Mouse (Mus musculus): ENCODE measurements around the gene Denr.
A peak's percentile ranks its signal among the peaks of the same experiment; 100 is the strongest.

Gene Denr

GRCm38 (mm10) chr5:123906146-123906975 is 614 bp upstream of the Denr start:
- DNase-seq (ENCODE audit: low spot score in 2 of 2), result peak; percentile 6 to 34

DNA sequence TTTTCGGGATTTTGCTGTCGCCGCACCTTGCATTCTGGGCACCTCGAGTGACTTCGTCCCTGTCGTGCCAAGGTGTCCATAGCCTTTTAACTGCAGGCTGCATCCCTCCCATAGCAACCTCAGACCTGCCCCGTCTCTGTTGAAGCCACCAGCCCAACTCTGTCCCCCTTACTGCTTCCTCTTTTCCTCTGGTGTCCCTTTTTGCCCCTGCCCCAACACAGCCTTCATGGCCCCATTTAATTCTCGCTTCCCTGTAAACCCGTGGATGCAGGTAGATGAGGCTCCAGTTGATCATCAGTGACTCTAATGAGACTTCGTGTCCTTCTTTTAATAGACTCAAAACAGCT is 629 bp downstream of the Denr start:
- DNase-seq (ENCODE audit: low spot score in 2 of 2), result no peak

DNA sequence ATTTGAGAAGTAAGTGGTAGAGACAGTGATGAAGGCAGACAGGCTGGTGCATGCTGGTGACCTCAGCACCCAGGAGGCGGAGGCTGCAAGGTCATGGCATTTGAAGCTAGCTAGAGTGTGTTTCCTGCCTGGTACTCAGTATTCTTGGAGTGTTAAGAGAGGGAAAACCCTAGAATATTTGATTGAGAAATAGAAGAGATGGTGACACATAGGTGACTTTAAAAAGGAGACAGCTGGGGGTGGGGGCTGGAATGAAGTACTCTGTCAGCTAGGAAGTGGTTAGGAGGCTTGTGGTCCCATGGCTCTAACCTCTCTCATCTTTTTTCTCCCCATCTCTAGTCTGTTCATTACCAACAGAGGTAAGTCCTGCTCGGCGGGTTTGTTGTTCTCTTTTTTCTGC is 7.9 kb downstream of the Denr start:
- DNase-seq (ENCODE audit: low spot score in 2 of 2), result peak; percentile 2 to 17

DNA sequence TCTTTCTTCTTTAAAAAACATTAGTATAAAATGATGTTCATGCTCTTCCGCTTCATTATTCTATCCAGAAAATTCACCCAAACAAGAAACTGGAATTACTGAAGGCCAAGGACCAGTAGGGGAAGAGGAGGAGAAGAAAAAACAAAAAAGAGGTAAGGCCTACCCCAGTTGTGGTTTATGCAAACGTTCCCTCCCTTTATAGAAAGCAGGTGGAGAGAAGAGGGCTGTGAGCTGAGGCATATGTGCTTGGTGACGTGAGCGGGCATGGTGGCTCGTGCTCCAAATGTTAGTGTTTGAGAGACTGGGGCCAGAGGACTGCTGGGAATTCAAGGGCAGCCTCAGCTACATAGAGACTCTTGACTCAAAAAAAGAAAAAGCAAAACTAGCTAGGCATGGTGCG is 15.1 kb downstream of the Denr start:
- DNase-seq (ENCODE audit: low spot score in 2 of 2), result peak in 1 of 2 experiments; percentile 19

GRCm38 (mm10) chr5:123927118-123927517 is 20.1 kb downstream of the Denr start, which contains the start of gene Gm43518:
Gene Gm43518 (plus strand): TSS chr5:123927418.
- DNase-seq (ENCODE audit: low spot score in 2 of 2), result no peak

DNA sequence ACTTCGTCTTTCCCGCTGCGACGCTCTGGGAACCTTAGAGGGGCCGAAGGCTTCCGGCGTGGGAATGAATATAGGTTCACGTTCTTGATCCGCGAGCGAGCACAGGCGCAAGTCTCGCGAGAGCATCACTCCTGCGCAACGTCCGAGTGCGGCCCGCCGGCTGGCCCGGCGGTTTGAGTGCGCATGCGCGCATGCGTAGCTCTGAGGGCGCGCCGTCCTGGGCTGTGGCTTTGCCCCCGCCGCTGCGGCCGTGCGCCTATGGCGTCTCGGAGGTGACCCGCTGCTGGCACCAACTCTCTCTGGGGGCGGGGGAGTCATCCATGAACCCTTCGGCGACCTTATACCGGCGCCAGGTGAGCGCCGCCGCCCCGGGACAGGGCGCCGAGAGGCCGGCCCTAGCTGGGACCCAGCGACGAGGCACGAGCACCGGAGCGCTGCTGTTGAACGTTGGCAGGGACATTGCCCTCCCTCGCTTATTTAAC is 23.6 kb downstream of the Denr start, which contains the start of gene Ccdc62:
Gene Ccdc62 (plus strand): TSS at position 172 of the 482 bp plus-strand sequence.
- peak; percentile 93 to 94 for DNase-seq (ENCODE audit: low spot score in 2 of 2)

- DNase-seq (ENCODE audit: low spot score in 2 of 2), result no peak
Measured at GRCm38 (mm10) chr5:123931131-123931530, 24.2 kb downstream of the Denr start.

- DNase-seq (ENCODE audit: low spot score in 2 of 2), result no peak
Measured at GRCm38 (mm10) chr5:123932927-123933326, 26.0 kb downstream of the Denr start.

DNA sequence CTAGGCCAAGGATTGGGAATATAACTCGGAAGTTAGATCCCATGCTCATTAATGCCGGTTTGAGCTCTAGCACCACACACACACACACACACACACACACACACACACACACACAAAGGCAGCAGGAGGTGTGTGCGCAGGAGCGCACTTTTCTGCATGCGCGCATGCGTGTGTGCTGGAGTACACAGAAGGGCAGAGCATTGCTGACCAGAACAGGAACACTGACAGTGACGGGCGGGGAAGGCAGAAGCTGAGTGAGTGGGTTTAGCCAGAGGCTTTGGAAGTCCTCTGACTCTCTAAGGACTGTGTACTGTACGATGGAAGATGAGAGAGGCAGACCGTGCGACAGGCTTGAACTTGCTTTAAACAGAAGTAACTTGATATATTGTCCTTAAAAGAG is 26.6 kb downstream of the Denr start:
- DNase-seq (ENCODE audit: low spot score in 2 of 2), result no peak

DNA sequence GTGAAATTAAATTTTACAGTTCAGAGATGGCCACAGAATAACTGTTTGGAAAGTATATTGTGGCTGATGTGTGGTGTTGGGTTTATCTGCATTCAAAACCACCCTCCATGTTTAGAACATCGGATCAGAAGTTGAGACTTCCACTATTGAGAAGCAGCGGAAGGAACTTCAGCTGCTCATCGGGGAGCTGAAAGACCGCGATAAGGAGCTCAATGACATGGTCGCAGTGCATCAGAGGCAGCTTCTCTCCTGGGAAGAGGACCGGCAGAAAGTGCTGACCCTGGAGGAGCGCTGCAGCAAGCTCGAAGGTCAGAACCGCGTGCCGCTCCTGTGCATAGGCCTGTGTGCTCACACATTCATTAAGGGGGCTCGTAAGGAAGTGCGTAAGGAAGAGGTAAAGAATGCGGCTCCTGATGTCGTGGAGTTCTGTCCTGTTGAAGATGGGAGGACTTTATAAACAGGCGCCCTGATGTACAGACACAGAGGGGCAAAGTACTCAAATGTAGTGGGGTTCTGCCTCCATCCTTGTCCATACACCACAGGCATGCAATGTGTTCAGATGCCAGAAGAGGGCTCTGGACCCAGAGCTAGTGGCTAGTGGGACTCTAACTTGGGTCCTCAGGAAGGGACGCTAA is 27.1 kb downstream of the Denr start:
- no peak for DNase-seq (ENCODE audit: low spot score in 2 of 2)

DNA sequence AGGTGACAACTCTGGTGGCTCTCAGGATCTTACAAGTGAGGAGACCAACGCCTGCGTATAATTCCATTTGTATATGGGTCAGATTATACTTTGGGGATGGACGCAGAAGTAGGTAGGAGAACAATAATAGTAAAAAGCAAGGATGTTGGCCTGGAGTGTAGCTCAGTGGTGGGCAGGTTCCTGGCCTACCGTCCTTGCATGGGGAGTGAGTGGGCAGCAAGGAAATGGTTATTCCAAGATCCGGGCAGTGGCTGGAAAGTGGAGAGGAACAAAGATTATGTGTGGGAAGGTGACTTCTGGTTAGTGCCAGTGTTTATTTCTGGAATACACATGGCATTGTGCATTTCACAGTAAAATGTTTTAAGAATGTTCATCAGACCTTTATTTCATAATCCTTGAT is 29.0 kb downstream of the Denr start:
- DNase-seq (ENCODE audit: low spot score in 2 of 2), result no peak

DNA sequence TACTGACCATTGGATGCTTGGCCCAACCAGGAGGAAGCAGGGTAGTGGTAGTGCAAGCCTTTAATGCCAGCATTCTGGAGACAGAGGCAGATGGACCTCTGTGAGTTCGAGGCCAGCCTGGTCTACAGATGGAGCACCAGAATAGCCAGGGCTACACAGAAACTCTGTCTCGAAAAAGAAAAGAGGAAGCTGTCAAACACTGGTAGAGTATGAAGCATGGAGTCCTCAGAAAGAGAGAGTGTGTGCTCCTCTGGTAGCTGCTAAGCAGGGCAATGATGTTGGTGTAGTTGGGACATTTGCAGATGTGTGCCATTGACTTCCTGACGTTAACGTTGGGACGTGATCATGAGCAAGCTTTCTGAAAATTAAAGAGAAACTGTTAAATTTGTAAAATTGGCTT is 31.5 kb downstream of the Denr start:
- no peak for DNase-seq (ENCODE audit: low spot score in 2 of 2)

DNA sequence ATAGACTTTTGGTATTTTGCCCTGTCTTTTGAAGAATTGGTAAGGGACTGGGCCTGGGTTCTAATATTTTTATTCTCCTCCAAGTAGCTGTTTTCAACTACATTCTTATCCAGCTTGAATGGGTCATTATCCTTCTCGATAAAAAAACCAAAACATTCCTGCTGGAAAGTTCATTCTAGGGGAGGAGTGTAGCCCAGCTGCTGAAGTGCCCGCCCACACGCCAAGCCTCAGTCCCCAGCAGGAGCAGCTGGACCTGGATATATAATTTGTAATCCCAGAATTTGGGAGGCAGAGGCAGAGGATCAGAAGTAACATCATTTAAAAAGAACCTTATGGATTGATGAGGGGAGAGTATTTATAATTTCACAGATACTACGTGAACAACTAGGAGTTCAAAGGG is 39.6 kb downstream of the Denr start:
- no peak for DNase-seq (ENCODE audit: low spot score in 2 of 2)

- peak in 1 of 2 experiments; percentile 52 for DNase-seq (ENCODE audit: low spot score in 2 of 2)
Measured at GRCm38 (mm10) chr5:123947041-123947761, 40.2 kb downstream of the Denr start.

DNA sequence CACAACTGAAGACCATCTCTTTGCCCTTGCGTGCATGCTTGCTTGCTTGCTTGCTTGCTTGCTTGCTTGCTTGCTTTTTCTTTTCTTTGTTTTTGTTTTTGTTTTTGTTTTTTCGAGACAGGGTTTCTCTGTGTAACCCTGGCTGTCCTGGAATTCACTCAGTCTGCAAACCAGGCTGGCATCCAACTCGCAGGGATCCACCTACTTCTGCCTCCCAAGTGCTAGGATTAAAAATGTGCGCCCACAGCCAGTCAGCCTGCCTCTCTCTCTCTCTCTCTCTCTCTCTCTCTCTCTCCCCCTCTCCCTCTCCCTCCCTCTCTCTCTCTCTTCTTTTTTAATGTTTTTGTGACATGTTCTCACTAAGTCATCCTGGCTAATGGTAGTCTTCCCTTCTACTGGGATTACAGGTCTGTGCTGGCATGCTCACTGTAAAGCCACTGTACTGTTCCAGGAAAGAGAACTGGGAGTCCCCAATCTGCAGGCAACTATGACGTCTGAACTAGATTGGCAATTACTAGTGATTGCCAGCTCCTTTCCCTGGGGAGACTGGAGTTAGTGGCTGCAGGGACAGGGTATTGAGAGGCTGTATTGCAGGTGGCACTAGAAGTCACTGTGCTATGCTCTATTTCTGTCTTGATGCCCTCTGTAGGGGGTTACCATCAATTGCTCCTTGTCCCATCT is 45.5 kb downstream of the Denr start:
- no peak for DNase-seq (ENCODE audit: low spot score in 2 of 2)

DNA sequence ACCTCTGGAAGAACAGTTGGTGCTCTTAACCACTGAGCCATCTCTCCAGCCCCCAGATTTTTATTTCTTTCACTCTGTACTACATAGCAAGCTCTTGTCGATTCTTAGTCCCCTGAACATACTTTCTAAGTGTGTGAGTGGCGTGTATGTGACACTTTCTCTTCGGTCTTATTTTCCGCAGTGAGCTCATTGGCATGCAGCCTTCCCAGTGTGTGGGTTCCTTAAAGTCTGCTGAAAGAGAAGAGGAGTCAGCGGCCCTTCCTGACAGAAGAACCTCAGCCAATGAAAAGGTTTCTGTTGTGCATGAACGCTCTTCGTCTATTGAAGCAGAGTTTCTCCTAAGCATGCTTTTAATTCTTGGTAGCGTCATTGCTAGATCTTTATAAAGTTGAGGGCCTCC is 50.2 kb downstream of the Denr start:
- DNase-seq (ENCODE audit: low spot score in 2 of 2), result no peak

GRCm38 (mm10) chr5:123959018-123959417 is 52.0 kb downstream of the Denr start:
- no peak for DNase-seq (ENCODE audit: low spot score in 2 of 2)

GRCm38 (mm10) chr5:123960129-123960528 is 53.2 kb downstream of the Denr start:
- DNase-seq (ENCODE audit: low spot score in 2 of 2), result no peak

DNA sequence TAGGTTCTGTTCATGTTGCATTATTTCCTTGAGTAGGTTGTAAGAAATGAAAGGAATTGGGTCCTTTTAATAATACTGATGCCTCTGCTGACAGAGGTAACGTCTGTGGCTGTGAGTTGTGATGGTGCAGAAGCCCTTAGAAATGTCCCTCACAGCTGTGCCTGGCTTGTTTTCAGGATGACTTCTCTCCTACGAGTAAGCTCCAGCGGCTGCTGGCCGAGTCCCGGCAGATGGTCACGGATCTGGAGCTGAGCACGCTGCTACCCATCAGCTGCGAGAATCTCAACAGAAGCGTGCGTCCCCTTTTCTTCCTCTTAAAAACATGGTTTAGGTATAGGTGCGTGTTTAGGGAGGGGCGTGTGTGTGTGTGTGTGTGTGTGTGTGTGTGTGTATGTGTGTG is 54.1 kb downstream of the Denr start:
- no peak for DNase-seq (ENCODE audit: low spot score in 2 of 2)

DNA sequence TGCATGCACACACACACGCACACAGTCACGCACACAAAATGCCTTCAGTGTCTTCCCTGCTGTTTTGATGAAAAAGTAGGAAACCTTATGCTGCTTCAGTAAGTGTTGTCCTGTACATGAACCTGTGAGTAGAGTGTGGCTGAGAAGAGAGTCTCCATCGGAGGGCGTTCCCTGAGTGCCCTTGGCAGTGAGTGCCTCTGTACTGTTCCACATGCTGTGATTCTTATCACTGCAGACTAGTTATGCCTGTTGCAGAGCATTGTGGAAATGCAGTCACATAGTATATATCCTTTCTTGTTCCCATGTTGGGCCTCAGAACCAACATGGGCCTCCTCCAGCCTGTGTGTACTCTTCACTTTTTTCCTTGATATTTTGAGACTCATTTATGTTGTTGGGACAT is 57.2 kb downstream of the Denr start:
- DNase-seq (ENCODE audit: low spot score in 2 of 2), result no peak

GRCm38 (mm10) chr5:123966759-123967158 is 59.8 kb downstream of the Denr start:
- no peak for DNase-seq (ENCODE audit: low spot score in 2 of 2)

DNA sequence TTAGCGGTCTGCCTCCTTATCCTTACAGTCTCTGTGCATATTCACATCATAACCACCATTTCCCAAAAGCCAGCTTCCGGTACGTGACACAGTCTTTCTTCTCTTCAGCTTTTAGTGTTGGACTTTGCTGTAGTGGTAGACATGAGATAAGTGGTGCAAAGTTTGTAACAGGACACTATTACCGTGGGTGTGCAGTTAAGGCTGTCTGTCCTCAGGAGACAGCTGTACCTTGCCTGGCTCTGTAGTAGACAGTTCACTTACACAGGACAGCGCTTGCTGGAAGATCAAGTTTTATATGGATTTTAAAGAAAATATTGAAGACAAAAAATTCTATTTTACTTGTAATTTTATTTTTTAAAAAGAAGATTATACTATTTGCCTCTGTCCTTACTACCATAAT is 61.5 kb downstream of the Denr start:
- DNase-seq (ENCODE audit: low spot score in 2 of 2), result no peak

Measured in spleen, postnatal 36 days (tissue).